ENCODE assay signal across 21 mouse cellular contexts in genomic region chr2:169919111-169919695, GRCm38 (mm10).
DNase-seq lines count a peak whose midpoint lies in the region; ATAC-seq and TF ChIP-seq lines count a peak whose summit lies in the region.
"Had no signal": no experiment of that assay in that cellular context is flagged by ENCODE, and none has a peak within 500 bp of the region (broad histone marks: within the 10 kb centered on the region; RNA-seq: fewer than 3 reads in every experiment).

No protein-coding gene starts in this region.

- no peaks in the 10 kb centered on the region for H3K36me3 ChIP-seq in ES-Bruce4 (ENCODE audit: control insufficient read depth, insufficient read depth, low read length, poor library complexity, severe bottlenecking)
- H3K36me3 ChIP-seq: embryonic facial prominence, embryonic 15.5 days; forebrain, embryonic 15.5 days; heart, embryonic 10.5 days; limb, embryonic 10.5 days had no signal

- 0 out of 2 replicates have a peak, but pooled peaks have one; percentile 62 for TF ChIP-seq EP300 in ES-Bruce4 (IDR thresholded peaks at IDR 0.05; ENCODE audit: insufficient read depth, low read depth, low read length)

- ATAC-seq in CD4-positive, CD25-positive, alpha-beta regulatory T cell, adult 4 months, result no peak
- ATAC-seq: forebrain, embryonic 15.5 days; inflammation-experienced regulatory T-cells, adult 6 months had no signal

- peaks cover 5% of the 10 kb centered on the region for H3K4me1 ChIP-seq in ES-Bruce4 (ENCODE audit: control insufficient read depth, insufficient read depth, low read length)
- H3K4me1 ChIP-seq: embryonic facial prominence, embryonic 15.5 days; forebrain, embryonic 15.5 days had no signal

- H3K4me3 ChIP-seq in ES-Bruce4 (ENCODE audit: low read depth, low read length), result no peak overlapping the region
- H3K4me3 ChIP-seq: embryonic facial prominence, embryonic 15.5 days; forebrain, embryonic 15.5 days; heart, embryonic 10.5 days; limb, embryonic 10.5 days had no signal

- DNase-seq in kidney, adult 9 months, result peak; percentile 22
- no peak for DNase-seq in kidney, postnatal 10 days
- peak; percentile 80 for DNase-seq in ES-CJ7 (ENCODE audit: low read depth, low spot score)
- DNase-seq in adrenal gland, postnatal 10 days, result peak; percentile 40
- DNase-seq in right cerebral cortex, postnatal 36 days (ENCODE audit: low spot score in 2 of 2), result no peak
- DNase-seq in spleen, adult 18-20 months, result no peak
- DNase-seq: cerebellum, adult 11 months; cerebellum, adult 9-11 months; gastrocnemius, postnatal 10 days; heart, postnatal 4 days; lung, postnatal 4 days; midbrain, embryonic 14.5 days; right cerebral cortex, adult 18-20 months had no signal

- H3K9ac ChIP-seq in ES-Bruce4 (ENCODE audit: low read depth, poor library complexity, severe bottlenecking), result no peak overlapping the region
- H3K9ac ChIP-seq: embryonic facial prominence, embryonic 15.5 days; forebrain, embryonic 15.5 days; hindbrain, embryonic 14.5 days had no signal

- TF ChIP-seq POLR2A in ES-Bruce4 (IDR thresholded peaks at IDR 0.05; ENCODE audit: insufficient read depth, low read length), result no peak

- no peaks in the 10 kb centered on the region for H3K27me3 ChIP-seq in ES-Bruce4 (ENCODE audit: control insufficient read depth, insufficient read depth, low read length, poor library complexity, severe bottlenecking)
- H3K27me3 ChIP-seq: embryonic facial prominence, embryonic 15.5 days; forebrain, embryonic 15.5 days had no signal

- peak overlapping the region; percentile 46; the same call in 1 of the 2 replicates for H3K27ac ChIP-seq in ES-Bruce4 (ENCODE audit: insufficient read depth, low read length)
- H3K27ac ChIP-seq: embryonic facial prominence, embryonic 15.5 days; forebrain, embryonic 15.5 days; heart, embryonic 10.5 days; hindbrain, embryonic 14.5 days; limb, embryonic 10.5 days had no signal

- TF ChIP-seq CTCF in ES-Bruce4 (IDR thresholded peaks at IDR 0.05; ENCODE audit: low read depth, low read length), result no peak

- no peaks in the 10 kb centered on the region for H3K9me3 ChIP-seq in ES-Bruce4 (replicated peaks; ENCODE audit: control insufficient read depth, insufficient read depth, low read length, poor library complexity, severe bottlenecking)
- H3K9me3 ChIP-seq: embryonic facial prominence, embryonic 15.5 days; forebrain, embryonic 15.5 days; heart, embryonic 10.5 days; limb, embryonic 10.5 days had no signal

Comparison
In these comparisons a context has a peak if more than half of its experiments do, and no peak if none do; other contexts are left out.
1. DNase-seq: peak in kidney, adult 9 months (single experiment), ES-CJ7 (single experiment) and adrenal gland, postnatal 10 days (single experiment); none in kidney, postnatal 10 days (single experiment), right cerebral cortex, postnatal 36 days (0 of 2) and spleen, adult 18-20 months (0 of 2).